8 mouse cellular contexts compared by ENCODE assay signal in the genomic region with DNA sequence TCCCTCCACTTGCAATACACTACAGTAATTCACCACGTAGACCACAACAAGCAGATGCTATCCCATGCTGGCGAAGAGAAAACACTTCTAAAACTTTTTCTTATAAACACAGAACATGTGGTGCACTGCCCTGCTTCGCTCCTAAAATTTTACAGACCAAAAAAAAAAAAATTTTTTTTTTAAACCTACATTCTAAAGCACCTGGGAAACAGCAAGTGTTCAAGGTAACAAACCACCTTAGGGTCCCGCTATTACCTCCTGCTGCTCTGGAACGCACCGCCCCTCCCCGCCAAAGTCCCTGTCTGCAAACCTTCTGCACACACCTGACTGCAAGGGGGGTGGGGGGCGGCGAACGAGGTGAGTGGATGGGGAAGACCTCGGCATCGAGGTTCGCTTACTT. TPM values are rescaled to one million over a fixed set of nuclear protein-coding genes. Genes with fewer than 3 reads are reported as not detected.
DNase-seq lines count a peak whose midpoint lies in the region; ATAC-seq and TF ChIP-seq lines count a peak whose summit lies in the region.

A gene (plus strand): TSS at position 301 of the 400 bp plus-strand sequence.

- no peaks in the 10 kb centered on the region; the same call in none of the 2 replicates for H3K4me1 ChIP-seq in spleen, adult 2 months (ENCODE audit: control insufficient read depth, insufficient read depth, insufficient read length)
- peaks cover 25% of the 10 kb centered on the region for H3K4me1 ChIP-seq in embryonic facial prominence, embryonic 13.5 days
- peaks cover 24% of the 10 kb centered on the region for H3K4me1 ChIP-seq in heart, embryonic 15.5 days (replicated peaks)
- peaks cover 48% of the 10 kb centered on the region for H3K4me1 ChIP-seq in neural tube, embryonic 13.5 days (replicated peaks)

- TF ChIP-seq CTCF in spleen, adult 2 months (IDR thresholded peaks at IDR 0.05; ENCODE audit: extremely low read depth, insufficient read depth, insufficient read length, insufficient replicate concordance), result no peak

- intact Hi-C loops in left cerebral cortex, postnatal 36 days (cut with DNase I), result loop anchor here (10.0 kb wide), 1 partner anchor 162 kb away; no protein-coding TSS in a partner anchor

- DNase-seq in spleen, adult 2 months (ENCODE audit: low read depth in 1 of 2, low spot score in 2 of 2), result no peak
- DNase-seq in spleen, adult 12 weeks (ENCODE audit: low spot score), result no peak
- no peak for DNase-seq in left cerebral cortex, postnatal 36 days (ENCODE audit: low spot score in 2 of 2)
- no peak for DNase-seq in right cerebral cortex, adult 2 months (ENCODE audit: low spot score in 2 of 2)
- DNase-seq in cerebellum, adult 8-10 months, result no peak

- peak within 1 kb of the TSS; percentile 98 for H3K27ac ChIP-seq in spleen, adult 2 months (ENCODE audit: insufficient read depth, low read length)
- H3K27ac ChIP-seq in embryonic facial prominence, embryonic 13.5 days, result peak within 1 kb of the TSS; percentile 96
- peak within 1 kb of the TSS; percentile 97 for H3K27ac ChIP-seq in heart, embryonic 15.5 days
- H3K27ac ChIP-seq in neural tube, embryonic 13.5 days (replicated peaks), result peak within 1 kb of the TSS; percentile 98

- H3K27me3 ChIP-seq in spleen, adult 2 months (ENCODE audit: control insufficient read depth, insufficient read depth, low read length), result no peaks in the 10 kb centered on the region
- H3K27me3 ChIP-seq in embryonic facial prominence, embryonic 13.5 days, result no peaks in the 10 kb centered on the region
- H3K27me3 ChIP-seq in heart, embryonic 15.5 days, result no peaks in the 10 kb centered on the region
- H3K27me3 ChIP-seq in neural tube, embryonic 13.5 days, result no peaks in the 10 kb centered on the region

- peaks cover 3% of the 10 kb centered on the region for H3K36me3 ChIP-seq in spleen, adult 2 months (ENCODE audit: control insufficient read depth, insufficient read depth, low read length)
- 0 out of 2 replicates have a peak, but pooled peaks cover 5% of the 10 kb centered on the region for H3K36me3 ChIP-seq in embryonic facial prominence, embryonic 13.5 days
- peaks cover 2% of the 10 kb centered on the region; the same call in 1 of the 2 replicates for H3K36me3 ChIP-seq in heart, embryonic 15.5 days
- no peaks in the 10 kb centered on the region for H3K36me3 ChIP-seq in neural tube, embryonic 13.5 days

- no peak for ATAC-seq in embryonic facial prominence, embryonic 13.5 days (ENCODE audit: insufficient number of reproducible peaks, insufficient read depth, low FRiP score, low TSS enrichment, low read depth)
- peak; percentile 3; the same call in 1 of the 2 replicates for ATAC-seq in heart, embryonic 15.5 days (replicated peaks; ENCODE audit: insufficient number of reproducible peaks, insufficient read depth, low FRiP score, low read depth)
- ATAC-seq in neural tube, embryonic 13.5 days (ENCODE audit: low read depth), result no peak

- peak within 1 kb of the TSS; percentile 70 for H3K4me2 ChIP-seq in embryonic facial prominence, embryonic 13.5 days
- peak within 1 kb of the TSS; percentile 72 for H3K4me2 ChIP-seq in heart, embryonic 15.5 days
- H3K4me2 ChIP-seq in neural tube, embryonic 13.5 days, result peak within 1 kb of the TSS; percentile 83

- H3K9me3 ChIP-seq in embryonic facial prominence, embryonic 13.5 days, result no peaks in the 10 kb centered on the region
- H3K9me3 ChIP-seq in heart, embryonic 15.5 days (replicated peaks), result no peaks in the 10 kb centered on the region
- H3K9me3 ChIP-seq in neural tube, embryonic 13.5 days, result no peaks in the 10 kb centered on the region

- H3K9ac ChIP-seq in embryonic facial prominence, embryonic 13.5 days, result peak within 1 kb of the TSS; percentile 96
- H3K9ac ChIP-seq in heart, embryonic 15.5 days, result peak within 1 kb of the TSS; percentile 90
- H3K9ac ChIP-seq in neural tube, embryonic 13.5 days, result peak within 1 kb of the TSS; percentile 88

- 0% methylated on average over 13 of the region's 13 CpGs for WGBS in spleen, adult 2 months
- WGBS in embryonic facial prominence, embryonic 13.5 days, result under 1% methylated on average over 13 of the region's 13 CpGs
- WGBS in heart, embryonic 15.5 days, result 1% methylated on average over 13 of the region's 13 CpGs
- 1% methylated on average over 13 of the region's 13 CpGs for WGBS in neural tube, embryonic 13.5 days

- peak within 1 kb of the TSS; percentile 98 for H3K4me3 ChIP-seq in spleen, adult 2 months (ENCODE audit: extremely low read depth, insufficient read depth, insufficient read length)
- H3K4me3 ChIP-seq in embryonic facial prominence, embryonic 13.5 days, result peak within 1 kb of the TSS; percentile 92
- H3K4me3 ChIP-seq in heart, embryonic 15.5 days, result peak within 1 kb of the TSS; percentile 84
- H3K4me3 ChIP-seq in neural tube, embryonic 13.5 days, result peak within 1 kb of the TSS; percentile 84

- TF ChIP-seq POLR2A in spleen, adult 2 months (IDR thresholded peaks at IDR 0.05; ENCODE audit: low read depth, low read length), result no peak

RNA-seq across cellular contexts. Expression of the gene that starts here (rescaled TPM):
- polyA plus RNA-seq in spleen, adult 2 months (2012; rRNA removed), result 58.6 and 72.9 TPM in 2 replicates
- polyA plus RNA-seq in embryonic facial prominence, embryonic 13.5 days (2015; fragmentation: Nextera tagmentation; extraction: Ambion mirVana), result 94.1 and 108 TPM in 2 replicates
- polyA plus RNA-seq in heart, embryonic 15.5 days (2015; fragmentation: Nextera tagmentation; extraction: Ambion mirVana), result 77.7 and 88.3 TPM in 2 replicates
- 100 to 1,000 TPM in 1 of 2 experiments, 10 to 100 TPM in 1; 98.7 to 113 TPM for total RNA-seq in left cerebral cortex, postnatal 36 days (2021)
- polyA plus RNA-seq in neural tube, embryonic 13.5 days (2015; fragmentation: Nextera tagmentation; extraction: Ambion mirVana), result 51.8 and 55.3 TPM in 2 replicates
